Mouse (Mus musculus) midbrain, embryonic 15.5 days (tissue): ENCODE measurements around the gene Dao. TPM values are rescaled to one million over a fixed set of nuclear protein-coding genes. Genes with fewer than 3 reads are reported as not detected.

Source experiments
- ATAC-seq: fragments of 200-750 bp; cut with Nextera tagmentation; replicated peaks from 2 replicates; pipeline ENCODE4 v1.8.0; 2017; ENCODE audit warnings: moderate TSS enrichment
- H3K27ac ChIP-seq: fragments of 300-500 bp; sonication (generic); 2 replicates; pipeline ENCODE4 v1.5.1; 2015; ENCODE audit warnings: mild to moderate bottlenecking, inconsistent platforms
- H3K27me3 ChIP-seq: fragments of 300-500 bp; sonication (generic); replicated peaks from 2 replicates; pipeline ENCODE4 v1.6.1; 2015; ENCODE audit warnings: inconsistent platforms
- H3K36me3 ChIP-seq: fragments of 300-500 bp; sonication (generic); replicated peaks from 2 replicates; pipeline ENCODE4 v1.6.1; 2015; ENCODE audit warnings: inconsistent platforms
- H3K4me1 ChIP-seq: fragments of 300-500 bp; sonication (generic); 2 replicates; pipeline ENCODE4 v1.6.1; 2015; ENCODE audit warnings: inconsistent platforms
- H3K4me2 ChIP-seq: fragments of 300-500 bp; sonication (generic); 2 replicates; pipeline ENCODE4 v1.6.1; 2015; ENCODE audit warnings: inconsistent platforms, mild to moderate bottlenecking, moderate library complexity
- H3K4me3 ChIP-seq: fragments of 300-500 bp; sonication (generic); 2 replicates; pipeline ENCODE4 v1.5.1; 2015; ENCODE audit warnings: mild to moderate bottlenecking, inconsistent platforms
- H3K9ac ChIP-seq: fragments of 300-500 bp; sonication (generic); 2 replicates; pipeline ENCODE4 v1.6.1; 2015; ENCODE audit warnings: mild to moderate bottlenecking, inconsistent platforms
- H3K9me3 ChIP-seq: fragments of 300-500 bp; sonication (generic); 2 replicates; pipeline ENCODE4 v1.6.1; 2016; ENCODE audit warnings: inconsistent platforms
- WGBS: fragments of 180-500 bp; shearing (Covaris S2); methylation state at CpG from one replicate; pipeline ENCODE4 v1.1.7; 2015; ENCODE audit warnings: mixed read lengths; 5-methylcytosine and 5-hydroxymethylcytosine counted together
- polyA plus RNA-seq: library from polyadenylated mRNA; unstranded; fragments of >200 nt; fragmentation: Nextera tagmentation; extraction: Ambion mirVana; gene quantifications from 2 replicates; pipeline ENCODE4 v1.2.1, GENCODE M21; 2015

The Dao gene
- polyA plus RNA-seq, 1 experiment from 2014 or later, result not detected

GRCm38 (mm10) chr5:114004573-114004972 lies 1.1 kb downstream of the Dao start:
- Histone ChIP-seq H3K27ac (no peak overlapping the region), H3K9ac (no peak overlapping the region), H3K4me1 (no peaks in the 10 kb centered on the region), H3K9me3 (no peaks in the 10 kb centered on the region), H3K4me2 (no peak overlapping the region), H3K36me3 (no peaks in the 10 kb centered on the region), H3K4me3 (no peak overlapping the region), H3K27me3 (no peaks in the 10 kb centered on the region)
- ATAC-seq, result no peak
- WGBS, result 79% methylated on average over 11 of the region's 11 CpGs

- H3K36me3 ChIP-seq, result no peaks in the 10 kb centered on the region
- no peak overlapping the region for H3K9ac ChIP-seq
- H3K4me2 ChIP-seq, result no peak overlapping the region
- no peaks in the 10 kb centered on the region for H3K27me3 ChIP-seq
- H3K27ac ChIP-seq, result no peak overlapping the region
- no peaks in the 10 kb centered on the region for H3K9me3 ChIP-seq
- H3K4me1 ChIP-seq, result no peaks in the 10 kb centered on the region
- ATAC-seq, result no peak
- 87% methylated on average over 5 of the region's 5 CpGs for WGBS
- H3K4me3 ChIP-seq, result no peak overlapping the region
These were observed 1.6 kb downstream of the Dao start for GRCm38 (mm10) chr5:114005100-114005499.

- Histone ChIP-seq H3K4me2 (no peak overlapping the region), H3K4me3 (no peak overlapping the region), H3K9me3 (no peaks in the 10 kb centered on the region), H3K27me3 (no peaks in the 10 kb centered on the region), H3K4me1 (no peaks in the 10 kb centered on the region), H3K27ac (no peak overlapping the region), H3K9ac (no peak overlapping the region), H3K36me3 (no peaks in the 10 kb centered on the region)
- ATAC-seq, result no peak
- 86% methylated on average over 4 of the region's 4 CpGs for WGBS
These were observed 3.5 kb downstream of the Dao start for GRCm38 (mm10) chr5:114006974-114007373.

- no peak for ATAC-seq
- 78% methylated on average over 12 of the region's 12 CpGs for WGBS
- no peaks in the 10 kb centered on the region for H3K9me3 ChIP-seq
- no peaks in the 10 kb centered on the region for H3K36me3 ChIP-seq
- no peak overlapping the region for H3K9ac ChIP-seq
- no peak overlapping the region for H3K27ac ChIP-seq
- no peak overlapping the region for H3K4me3 ChIP-seq
- H3K4me2 ChIP-seq, result no peak overlapping the region
- H3K4me1 ChIP-seq, result no peaks in the 10 kb centered on the region
- no peaks in the 10 kb centered on the region for H3K27me3 ChIP-seq
These were observed 4.4 kb downstream of the Dao start for GRCm38 (mm10) chr5:114007753-114008453.

GRCm38 (mm10) chr5:114009049-114009448 lies 5.5 kb downstream of the Dao start:
- Histone ChIP-seq H3K9me3 (no peaks in the 10 kb centered on the region), H3K36me3 (no peaks in the 10 kb centered on the region), H3K4me3 (no peak overlapping the region), H3K9ac (no peak overlapping the region), H3K27ac (no peak overlapping the region), H3K27me3 (no peaks in the 10 kb centered on the region), H3K4me1 (no peaks in the 10 kb centered on the region), H3K4me2 (no peak overlapping the region)
- no peak for ATAC-seq
- 77% methylated on average over 4 of the region's 4 CpGs for WGBS

GRCm38 (mm10) chr5:114015121-114015520 lies 11.6 kb downstream of the Dao start:
- Histone ChIP-seq H3K27me3 (no peaks in the 10 kb centered on the region), H3K36me3 (no peaks in the 10 kb centered on the region), H3K4me1 (no peaks in the 10 kb centered on the region), H3K9me3 (no peaks in the 10 kb centered on the region), H3K27ac (no peak overlapping the region), H3K4me3 (no peak overlapping the region), H3K9ac (no peak overlapping the region), H3K4me2 (no peak overlapping the region)
- ATAC-seq, result no peak
- 70% methylated on average over 7 of the region's 7 CpGs for WGBS

GRCm38 (mm10) chr5:114024390-114024789 lies 20.9 kb downstream of the Dao start:
- H3K4me1 ChIP-seq, result peaks cover 2% of the 10 kb centered on the region; the same call in 1 of the 2 replicates
- peak overlapping the region; percentile 17; the same call in 1 of the 2 replicates for H3K4me2 ChIP-seq
- ATAC-seq, result 0 out of 2 replicates have a peak, but pooled peaks have one; percentile 19
- H3K27me3 ChIP-seq, result no peaks in the 10 kb centered on the region
- no peak overlapping the region for H3K4me3 ChIP-seq
- H3K9me3 ChIP-seq, result no peaks in the 10 kb centered on the region
- H3K36me3 ChIP-seq, result 0 out of 2 replicates have a peak, but pooled peaks cover 5% of the 10 kb centered on the region
- WGBS, result 62% methylated on average over 6 of the region's 6 CpGs
- no peak overlapping the region for H3K9ac ChIP-seq
- H3K27ac ChIP-seq, result no peak overlapping the region

GRCm38 (mm10) chr5:114024885-114025284 lies 21.4 kb downstream of the Dao start:
- Histone ChIP-seq H3K9ac (no peak overlapping the region), H3K4me2 (peak overlapping the region; percentile 17; the same call in 1 of the 2 replicates)

GRCm38 (mm10) chr5:114027217-114027944 lies 23.9 kb downstream of the Dao start:
- Histone ChIP-seq H3K4me3 (no peak overlapping the region), H3K4me1 (peaks cover 2% of the 10 kb centered on the region; the same call in 1 of the 2 replicates), H3K9me3 (no peaks in the 10 kb centered on the region), H3K4me2 (no peak overlapping the region), H3K27ac (no peak overlapping the region), H3K27me3 (no peaks in the 10 kb centered on the region), H3K36me3 (0 out of 2 replicates have a peak, but pooled peaks cover 5% of the 10 kb centered on the region), H3K9ac (no peak overlapping the region)
- ATAC-seq, result no peak
- 88% methylated on average over 12 of the region's 12 CpGs for WGBS

More at GRCm38 (mm10) chr5:114024885-114025284, 21.4 kb downstream of the Dao start:
- Histone ChIP-seq H3K4me1 (peaks cover 2% of the 10 kb centered on the region; the same call in 1 of the 2 replicates), H3K4me3 (no peak overlapping the region), H3K9me3 (no peaks in the 10 kb centered on the region), H3K27ac (no peak overlapping the region), H3K36me3 (0 out of 2 replicates have a peak, but pooled peaks cover 5% of the 10 kb centered on the region), H3K27me3 (no peaks in the 10 kb centered on the region)
- WGBS, result 16% methylated on average over 10 of the region's 10 CpGs
- ATAC-seq, result peak; percentile 43; the same call in 1 of the 2 replicates

GRCm38 (mm10) chr5:114028111-114028510 lies 24.6 kb downstream of the Dao start:
- 83% methylated on average over 12 of the region's 12 CpGs for WGBS
- H3K4me2 ChIP-seq, result no peak overlapping the region
- ATAC-seq, result no peak
- H3K4me1 ChIP-seq, result peaks cover 2% of the 10 kb centered on the region; the same call in 1 of the 2 replicates
- H3K9me3 ChIP-seq, result no peaks in the 10 kb centered on the region
- 0 out of 2 replicates have a peak, but pooled peaks cover 5% of the 10 kb centered on the region for H3K36me3 ChIP-seq
- no peak overlapping the region for H3K9ac ChIP-seq
- H3K27ac ChIP-seq, result no peak overlapping the region
- H3K4me3 ChIP-seq, result no peak overlapping the region
- no peaks in the 10 kb centered on the region for H3K27me3 ChIP-seq

GRCm38 (mm10) chr5:114030652-114031051 lies 27.1 kb downstream of the Dao start:
- no peak overlapping the region for H3K4me3 ChIP-seq
- 93% methylated on average over 12 of the region's 12 CpGs for WGBS
- H3K36me3 ChIP-seq, result peaks cover 14% of the 10 kb centered on the region
- H3K27ac ChIP-seq, result no peak overlapping the region
- no peak overlapping the region for H3K4me2 ChIP-seq
- no peak overlapping the region for H3K9ac ChIP-seq
- H3K4me1 ChIP-seq, result no peaks in the 10 kb centered on the region
- H3K9me3 ChIP-seq, result no peaks in the 10 kb centered on the region
- no peak for ATAC-seq
- no peaks in the 10 kb centered on the region for H3K27me3 ChIP-seq

GRCm38 (mm10) chr5:114032161-114032763 lies 28.8 kb downstream of the Dao start:
- no peak overlapping the region for H3K9ac ChIP-seq
- no peak overlapping the region for H3K4me2 ChIP-seq
- H3K36me3 ChIP-seq, result peaks cover 14% of the 10 kb centered on the region
- no peak for ATAC-seq
- no peak overlapping the region for H3K27ac ChIP-seq
- no peaks in the 10 kb centered on the region for H3K27me3 ChIP-seq
- H3K4me1 ChIP-seq, result no peaks in the 10 kb centered on the region
- H3K4me3 ChIP-seq, result no peak overlapping the region
- WGBS, result 83% methylated on average over 3 of the region's 3 CpGs
- H3K9me3 ChIP-seq, result no peaks in the 10 kb centered on the region
